Mouse (Mus musculus) megakaryocyte, adult 5-6 weeks (primary cell): ENCODE measurements around the gene Tamm41. TPM values are rescaled to one million over a fixed set of nuclear protein-coding genes. Genes with fewer than 3 reads are reported as not detected.
A peak's percentile ranks its signal among the peaks of the same experiment; 100 is the strongest.

ENCODE experiments used
- ATAC-seq: 2 replicates; pipeline ENCODE4 v1.8.0; 2016; ENCODE audit warnings: mild to moderate bottlenecking, inconsistent platforms; ENCODE audit not compliant: poor library complexity, severe bottlenecking
- total RNA-seq, 2 experiments: library from RNA; stranded (forward) in 1 of 2; stranded (reverse) in 1 of 2; fragments of 153-499, 151-499 nt in 1 of 2; fragments of 221-1000, 200-1000 nt in 1 of 2; gene quantifications; 2 replicates each; pipeline versions ENCODE4 v1.2.3 to v1.2.4; 2015 to 2017

The Tamm41 gene
- total RNA-seq, 2 experiments from 2014 or later = 24.9 to 29.5 TPM

GRCm38 (mm10) chr6:114976915-114977419 lies 60.7 kb downstream of the Tamm41 start:
- ATAC-seq = no peak

GRCm38 (mm10) chr6:114974331-114974730 lies 63.3 kb downstream of the Tamm41 start:
- no peak for ATAC-seq

- ATAC-seq = no peak
Measured at GRCm38 (mm10) chr6:114972988-114973387, 64.7 kb downstream of the Tamm41 start.

GRCm38 (mm10) chr6:114970895-114971294 lies 66.8 kb downstream of the Tamm41 start:
- no peak for ATAC-seq

- ATAC-seq = no peak
Measured at GRCm38 (mm10) chr6:114970386-114970785, 67.3 kb downstream of the Tamm41 start.

GRCm38 (mm10) chr6:114969213-114970120 lies 68.2 kb downstream of the Tamm41 start, which contains the start of gene Vgll4:
TSS of gene Vgll4 (minus strand) at chr6:114969994.
- ATAC-seq = peak; percentile 76

- ATAC-seq = no peak
Measured at GRCm38 (mm10) chr6:114968361-114969212, 69.1 kb downstream of the Tamm41 start.

GRCm38 (mm10) chr6:114967623-114968022 lies 70.1 kb downstream of the Tamm41 start:
- no peak for ATAC-seq

- ATAC-seq = no peak
Measured at GRCm38 (mm10) chr6:114966396-114967154, 71.1 kb downstream of the Tamm41 start.

GRCm38 (mm10) chr6:114965802-114966201 lies 71.9 kb downstream of the Tamm41 start:
- ATAC-seq = no peak

- ATAC-seq = no peak
Measured at GRCm38 (mm10) chr6:114965396-114965795, 72.3 kb downstream of the Tamm41 start.

GRCm38 (mm10) chr6:114964235-114964634 lies 73.4 kb downstream of the Tamm41 start:
- ATAC-seq = no peak

- ATAC-seq = no peak
Measured at GRCm38 (mm10) chr6:114963636-114964035, 74.0 kb downstream of the Tamm41 start.

- no peak for ATAC-seq
Measured at GRCm38 (mm10) chr6:114961276-114962068, 76.2 kb downstream of the Tamm41 start.

- ATAC-seq = no peak
Measured at GRCm38 (mm10) chr6:114959012-114959398, 78.7 kb downstream of the Tamm41 start.

- no peak for ATAC-seq
Measured at GRCm38 (mm10) chr6:114958249-114959011, 79.2 kb downstream of the Tamm41 start.

GRCm38 (mm10) chr6:114957756-114958155 lies 79.9 kb downstream of the Tamm41 start:
- ATAC-seq = no peak

GRCm38 (mm10) chr6:114954496-114954895 lies 83.2 kb downstream of the Tamm41 start:
- ATAC-seq = no peak
